Mouse (Mus musculus) ES-Bruce4 (cell line): ENCODE data around the gene Myo18b. TPM values are rescaled to one million over a fixed set of nuclear protein-coding genes. Genes with fewer than 3 reads are reported as not detected.

Source experiments
- H3K27ac ChIP-seq: 2 replicates; pipeline ENCODE4 v1.5.1; 2012; ENCODE audit warnings: low read length, inconsistent platforms; ENCODE audit not compliant: insufficient read depth
- H3K27me3 ChIP-seq: 2 replicates; pipeline ENCODE4 v1.6.1; 2012; ENCODE audit warnings: mild to moderate bottlenecking, low read length, inconsistent platforms; ENCODE audit not compliant: control insufficient read depth, poor library complexity, insufficient read depth, severe bottlenecking
- H3K36me3 ChIP-seq: 2 replicates; pipeline ENCODE4 v1.6.1; 2012; ENCODE audit warnings: inconsistent platforms, mild to moderate bottlenecking, low read length, moderate library complexity; ENCODE audit not compliant: control insufficient read depth, poor library complexity, insufficient read depth, severe bottlenecking
- H3K4me1 ChIP-seq: one replicate; pipeline ENCODE4 v1.8.1; 2011; ENCODE audit warnings: low read length; ENCODE audit not compliant: control insufficient read depth, insufficient read depth
- H3K4me3 ChIP-seq: 2 replicates; pipeline ENCODE4 v1.5.1; 2011; ENCODE audit warnings: low read depth, mild to moderate bottlenecking, low read length
- H3K9ac ChIP-seq: 2 replicates; pipeline ENCODE4 v1.6.1; 2012; ENCODE audit warnings: low read depth, mild to moderate bottlenecking, inconsistent platforms; ENCODE audit not compliant: poor library complexity, severe bottlenecking
- H3K9me3 ChIP-seq: replicated peaks from 2 replicates; pipeline ENCODE4 v1.6.1; 2012; ENCODE audit warnings: mild to moderate bottlenecking, low read length, inconsistent platforms; ENCODE audit not compliant: control insufficient read depth, poor library complexity, insufficient read depth, severe bottlenecking
- CTCF ChIP-seq: IDR thresholded peaks from one replicate; pipeline ENCODE4 v1.8.1; 2011; ENCODE audit warnings: low read depth, low read length
- EP300 ChIP-seq: IDR thresholded peaks from 2 replicates; pipeline ENCODE4 v1.6.1; 2011; ENCODE audit warnings: low read depth, low read length; ENCODE audit not compliant: insufficient read depth
- POLR2A ChIP-seq: IDR thresholded peaks from one replicate; pipeline ENCODE4 v1.8.1; 2011; ENCODE audit warnings: low read length; ENCODE audit not compliant: insufficient read depth
- polyA plus RNA-seq: library from polyadenylated mRNA; stranded (reverse); fragments of >200 nt; gene quantifications from 2 replicates; pipeline ENCODE4 v1.2.4, GENCODE M21; 2011; ENCODE audit warnings: low read depth; ENCODE audit not compliant: missing spikeins, insufficient read depth, insufficient read length

Myo18b gene
- polyA plus RNA-seq, 1 experiment, result 0.69 TPM

DNA sequence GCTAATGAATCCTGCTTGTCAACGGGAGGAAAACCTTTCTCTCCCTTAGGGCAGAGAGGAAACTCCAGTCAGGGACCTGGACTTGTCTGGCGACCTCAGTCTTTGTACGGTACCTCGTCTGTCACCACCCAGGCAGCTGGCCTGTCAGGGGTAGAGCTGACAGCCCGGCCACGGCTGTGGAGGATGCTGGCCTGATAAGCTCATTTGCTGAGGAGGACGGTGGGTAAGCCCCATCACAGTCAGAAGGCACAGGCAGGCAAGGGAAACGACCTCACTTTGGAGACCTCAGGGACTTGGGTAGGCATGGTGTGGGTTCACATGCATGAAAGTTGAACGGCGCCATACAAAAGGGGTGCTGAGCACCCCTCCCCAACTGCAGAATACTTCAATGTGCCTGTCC is 140.6 kb downstream of the Myo18b start:
- Histone ChIP-seq H3K9me3 (no peaks in the 10 kb centered on the region), H3K4me3 (no peak overlapping the region), H3K27ac (no peak overlapping the region), H3K27me3 (no peaks in the 10 kb centered on the region), H3K4me1 (no peaks in the 10 kb centered on the region), H3K9ac (no peak overlapping the region), H3K36me3 (no peaks in the 10 kb centered on the region)
- TF ChIP-seq EP300, result no peak
- TF ChIP-seq POLR2A, result no peak
- no peak for TF ChIP-seq CTCF

GRCm38 (mm10) chr5:112749634-112750033 is 146.5 kb downstream of the Myo18b start:
- H3K27me3 ChIP-seq, result no peaks in the 10 kb centered on the region
- H3K4me1 ChIP-seq, result no peaks in the 10 kb centered on the region
- H3K27ac ChIP-seq, result no peak overlapping the region
- no peak overlapping the region for H3K4me3 ChIP-seq
- TF ChIP-seq POLR2A (no peak), EP300 (no peak), CTCF (no peak)
- no peaks in the 10 kb centered on the region for H3K36me3 ChIP-seq
- H3K9ac ChIP-seq, result no peak overlapping the region
- no peaks in the 10 kb centered on the region for H3K9me3 ChIP-seq

GRCm38 (mm10) chr5:112748001-112748719 is 148.0 kb downstream of the Myo18b start:
- Histone ChIP-seq H3K36me3 (no peaks in the 10 kb centered on the region), H3K9ac (no peak overlapping the region), H3K27me3 (no peaks in the 10 kb centered on the region), H3K4me3 (no peak overlapping the region), H3K4me1 (no peaks in the 10 kb centered on the region), H3K9me3 (no peaks in the 10 kb centered on the region), H3K27ac (no peak overlapping the region)
- TF ChIP-seq POLR2A (no peak), CTCF (no peak), EP300 (no peak)

DNA sequence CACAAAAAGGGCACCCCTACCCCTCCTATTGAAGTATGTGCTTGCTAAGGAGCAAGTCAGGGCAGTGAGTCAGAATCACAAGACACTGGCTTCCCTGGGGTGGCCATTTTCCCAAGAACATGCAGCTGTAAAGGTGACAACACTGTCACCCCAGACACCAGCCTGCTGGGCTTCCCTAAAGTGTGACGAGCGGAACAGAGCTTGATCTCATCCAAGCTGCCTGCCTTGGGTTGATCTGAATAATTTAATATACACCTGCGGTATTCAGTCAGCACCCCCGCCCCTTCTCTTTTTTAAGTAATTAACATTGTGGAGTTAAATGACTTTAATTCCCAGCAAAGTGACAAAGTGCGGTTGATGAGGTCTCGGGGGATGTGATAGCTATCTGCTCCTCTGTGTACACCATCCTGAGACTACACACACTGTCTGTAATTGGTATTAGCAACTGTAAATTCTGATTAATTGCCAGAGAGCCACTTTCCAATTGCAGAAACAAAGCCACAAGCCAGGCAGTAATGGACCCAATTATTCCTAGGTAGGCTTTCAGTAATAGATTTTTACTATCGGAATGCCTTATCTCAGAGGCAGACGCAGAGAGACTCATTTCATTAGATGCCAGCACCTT is 148.7 kb downstream of the Myo18b start:
- Histone ChIP-seq H3K4me1 (no peaks in the 10 kb centered on the region), H3K4me3 (no peak overlapping the region), H3K27me3 (no peaks in the 10 kb centered on the region), H3K27ac (no peak overlapping the region), H3K9me3 (no peaks in the 10 kb centered on the region), H3K36me3 (no peaks in the 10 kb centered on the region), H3K9ac (no peak overlapping the region)
- no peak for TF ChIP-seq CTCF
- TF ChIP-seq POLR2A, result no peak
- no peak for TF ChIP-seq EP300

DNA sequence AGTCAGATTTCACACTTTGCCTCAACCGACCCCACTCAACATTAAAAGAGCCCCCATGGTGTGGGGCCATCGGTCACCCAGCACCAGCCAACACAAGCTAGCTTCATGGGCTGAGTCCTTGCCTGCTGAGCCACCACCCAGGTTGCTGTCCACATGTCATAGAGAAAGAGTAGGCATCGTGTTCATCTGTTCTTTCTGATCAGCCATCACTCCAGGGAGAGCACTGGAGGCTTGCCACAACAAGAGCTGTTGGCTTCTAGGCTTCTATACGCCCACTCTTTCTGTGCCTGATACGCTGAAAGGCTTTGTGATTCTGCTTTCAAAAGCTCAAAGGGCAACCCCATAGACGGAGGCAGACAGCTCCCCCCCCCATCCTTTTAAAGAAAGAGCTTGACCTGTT is 151.0 kb downstream of the Myo18b start:
- no peaks in the 10 kb centered on the region for H3K9me3 ChIP-seq
- no peak overlapping the region for H3K4me3 ChIP-seq
- no peaks in the 10 kb centered on the region for H3K36me3 ChIP-seq
- H3K27me3 ChIP-seq, result no peaks in the 10 kb centered on the region
- H3K9ac ChIP-seq, result no peak overlapping the region
- no peak overlapping the region for H3K27ac ChIP-seq
- no peaks in the 10 kb centered on the region for H3K4me1 ChIP-seq
- TF ChIP-seq POLR2A, result no peak
- TF ChIP-seq CTCF, result no peak
- no peak for TF ChIP-seq EP300

- Histone ChIP-seq H3K9ac (no peak overlapping the region), H3K4me3 (no peak overlapping the region), H3K4me1 (no peaks in the 10 kb centered on the region), H3K36me3 (no peaks in the 10 kb centered on the region), H3K9me3 (no peaks in the 10 kb centered on the region), H3K27me3 (no peaks in the 10 kb centered on the region), H3K27ac (no peak overlapping the region)
- no peak for TF ChIP-seq EP300
- TF ChIP-seq POLR2A, result no peak
- no peak for TF ChIP-seq CTCF
Measured at GRCm38 (mm10) chr5:112744571-112744970, 151.6 kb downstream of the Myo18b start.
